Mouse (Mus musculus): ENCODE results near the gene Grm4.
A peak's percentile ranks its signal among the peaks of the same experiment; 100 is the strongest.

The Grm4 gene

GRCm38 (mm10) chr17:27497798-27498197 lies 23.4 kb downstream of the Grm4 start:
- H3K36me3 ChIP-seq (ENCODE audit: control insufficient read depth, insufficient read depth, low read length, poor library complexity, severe bottlenecking): no peaks in the 10 kb centered on the region
- H3K27me3 ChIP-seq (ENCODE audit: control insufficient read depth, insufficient read depth, low read length, poor library complexity, severe bottlenecking): no peaks in the 10 kb centered on the region
- DNase-seq (ENCODE audit: low read depth, low spot score): no peak

- Histone ChIP-seq H3K27me3 (ENCODE audit: control insufficient read depth, insufficient read depth, low read length, poor library complexity, severe bottlenecking) (no peaks in the 10 kb centered on the region), H3K36me3 (ENCODE audit: control insufficient read depth, insufficient read depth, low read length, poor library complexity, severe bottlenecking) (no peaks in the 10 kb centered on the region)
- DNase-seq (ENCODE audit: low read depth, low spot score): no peak
Observed at GRCm38 (mm10) chr17:27495008-27495540, 26.1 kb downstream of the Grm4 start.

GRCm38 (mm10) chr17:27493969-27494368 lies 27.2 kb downstream of the Grm4 start:
- DNase-seq (ENCODE audit: low read depth, low spot score): no peak
- Histone ChIP-seq H3K27me3 (ENCODE audit: control insufficient read depth, insufficient read depth, low read length, poor library complexity, severe bottlenecking) (no peaks in the 10 kb centered on the region), H3K36me3 (ENCODE audit: control insufficient read depth, insufficient read depth, low read length, poor library complexity, severe bottlenecking) (no peaks in the 10 kb centered on the region)

- Histone ChIP-seq H3K27me3 (ENCODE audit: control insufficient read depth, insufficient read depth, low read length, poor library complexity, severe bottlenecking) (no peaks in the 10 kb centered on the region), H3K36me3 (ENCODE audit: control insufficient read depth, insufficient read depth, low read length, poor library complexity, severe bottlenecking) (no peaks in the 10 kb centered on the region)
- DNase-seq (ENCODE audit: low read depth, low spot score): no peak
Observed at GRCm38 (mm10) chr17:27493389-27493788, 27.8 kb downstream of the Grm4 start.

- no peak for DNase-seq (ENCODE audit: low read depth, low spot score)
- Histone ChIP-seq H3K27me3 (ENCODE audit: control insufficient read depth, insufficient read depth, low read length, poor library complexity, severe bottlenecking) (no peaks in the 10 kb centered on the region), H3K36me3 (ENCODE audit: control insufficient read depth, insufficient read depth, low read length, poor library complexity, severe bottlenecking) (no peaks in the 10 kb centered on the region)
Observed at GRCm38 (mm10) chr17:27488173-27488823, 32.9 kb downstream of the Grm4 start.

- Histone ChIP-seq H3K27me3 (ENCODE audit: control insufficient read depth, insufficient read depth, low read length, poor library complexity, severe bottlenecking) (no peaks in the 10 kb centered on the region), H3K36me3 (ENCODE audit: control insufficient read depth, insufficient read depth, low read length, poor library complexity, severe bottlenecking) (no peaks in the 10 kb centered on the region)
- DNase-seq (ENCODE audit: low read depth, low spot score): no peak
Observed at GRCm38 (mm10) chr17:27485940-27486339, 35.3 kb downstream of the Grm4 start.

GRCm38 (mm10) chr17:27483571-27483970 lies 37.6 kb downstream of the Grm4 start:
- H3K27me3 ChIP-seq (ENCODE audit: control insufficient read depth, insufficient read depth, low read length, poor library complexity, severe bottlenecking): no peaks in the 10 kb centered on the region

GRCm38 (mm10) chr17:27480143-27481103 lies 40.8 kb downstream of the Grm4 start:
- no peak for DNase-seq (ENCODE audit: low read depth, low spot score)
- Histone ChIP-seq H3K36me3 (ENCODE audit: control insufficient read depth, insufficient read depth, low read length, poor library complexity, severe bottlenecking) (no peaks in the 10 kb centered on the region), H3K27me3 (ENCODE audit: control insufficient read depth, insufficient read depth, low read length, poor library complexity, severe bottlenecking) (no peaks in the 10 kb centered on the region)

More at GRCm38 (mm10) chr17:27483571-27483970, 37.6 kb downstream of the Grm4 start:
- H3K36me3 ChIP-seq (ENCODE audit: control insufficient read depth, insufficient read depth, low read length, poor library complexity, severe bottlenecking): no peaks in the 10 kb centered on the region
- no peak for DNase-seq (ENCODE audit: low read depth, low spot score)

GRCm38 (mm10) chr17:27475650-27476049 lies 45.6 kb downstream of the Grm4 start:
- Histone ChIP-seq H3K27me3 (ENCODE audit: control insufficient read depth, insufficient read depth, low read length, poor library complexity, severe bottlenecking) (no peaks in the 10 kb centered on the region), H3K36me3 (ENCODE audit: control insufficient read depth, insufficient read depth, low read length, poor library complexity, severe bottlenecking) (no peaks in the 10 kb centered on the region)
- DNase-seq (ENCODE audit: low read depth, low spot score): no peak

- H3K27me3 ChIP-seq (ENCODE audit: control insufficient read depth, insufficient read depth, low read length, poor library complexity, severe bottlenecking): no peaks in the 10 kb centered on the region
- no peaks in the 10 kb centered on the region for H3K36me3 ChIP-seq (ENCODE audit: control insufficient read depth, insufficient read depth, low read length, poor library complexity, severe bottlenecking)
- DNase-seq (ENCODE audit: low read depth, low spot score): peak; percentile 40
Observed at GRCm38 (mm10) chr17:27466620-27467019, 54.6 kb downstream of the Grm4 start.

GRCm38 (mm10) chr17:27465924-27466323 lies 55.3 kb downstream of the Grm4 start:
- no peaks in the 10 kb centered on the region for H3K27me3 ChIP-seq (ENCODE audit: control insufficient read depth, insufficient read depth, low read length, poor library complexity, severe bottlenecking)
- H3K36me3 ChIP-seq (ENCODE audit: control insufficient read depth, insufficient read depth, low read length, poor library complexity, severe bottlenecking): no peaks in the 10 kb centered on the region
- DNase-seq (ENCODE audit: low read depth, low spot score): no peak

- H3K36me3 ChIP-seq (ENCODE audit: control insufficient read depth, insufficient read depth, low read length, poor library complexity, severe bottlenecking): no peaks in the 10 kb centered on the region
- no peak for DNase-seq (ENCODE audit: low read depth, low spot score)
- H3K27me3 ChIP-seq (ENCODE audit: control insufficient read depth, insufficient read depth, low read length, poor library complexity, severe bottlenecking): no peaks in the 10 kb centered on the region
Observed at GRCm38 (mm10) chr17:27464327-27464962, 56.8 kb downstream of the Grm4 start.

- no peaks in the 10 kb centered on the region for H3K36me3 ChIP-seq (ENCODE audit: control insufficient read depth, insufficient read depth, low read length, poor library complexity, severe bottlenecking)
- no peaks in the 10 kb centered on the region for H3K27me3 ChIP-seq (ENCODE audit: control insufficient read depth, insufficient read depth, low read length, poor library complexity, severe bottlenecking)
- no peak for DNase-seq (ENCODE audit: low read depth, low spot score)
Observed at GRCm38 (mm10) chr17:27459979-27460378, 61.2 kb downstream of the Grm4 start.

- DNase-seq (ENCODE audit: low read depth, low spot score): no peak
- Histone ChIP-seq H3K27me3 (ENCODE audit: control insufficient read depth, insufficient read depth, low read length, poor library complexity, severe bottlenecking) (no peaks in the 10 kb centered on the region), H3K36me3 (ENCODE audit: control insufficient read depth, insufficient read depth, low read length, poor library complexity, severe bottlenecking) (no peaks in the 10 kb centered on the region)
Observed at GRCm38 (mm10) chr17:27459241-27459640, 62.0 kb downstream of the Grm4 start.
